Mouse (Mus musculus) CD4-positive, CD25-positive, alpha-beta regulatory T cell, adult 9 weeks (primary cell): ENCODE measurements around the gene Aaed1. TPM values are rescaled to one million over a fixed set of nuclear protein-coding genes. Genes with fewer than 3 reads are reported as not detected.

Experiments used
- polyA plus RNA-seq: library from polyadenylated mRNA; unstranded; fragments of 100-300 nt; shearing (Covaris generic); gene quantifications from one replicate; pipeline ENCODE4 v1.2.1, GENCODE M21; 2017

Gene Aaed1
- 5.5 TPM for polyA plus RNA-seq

DNA sequence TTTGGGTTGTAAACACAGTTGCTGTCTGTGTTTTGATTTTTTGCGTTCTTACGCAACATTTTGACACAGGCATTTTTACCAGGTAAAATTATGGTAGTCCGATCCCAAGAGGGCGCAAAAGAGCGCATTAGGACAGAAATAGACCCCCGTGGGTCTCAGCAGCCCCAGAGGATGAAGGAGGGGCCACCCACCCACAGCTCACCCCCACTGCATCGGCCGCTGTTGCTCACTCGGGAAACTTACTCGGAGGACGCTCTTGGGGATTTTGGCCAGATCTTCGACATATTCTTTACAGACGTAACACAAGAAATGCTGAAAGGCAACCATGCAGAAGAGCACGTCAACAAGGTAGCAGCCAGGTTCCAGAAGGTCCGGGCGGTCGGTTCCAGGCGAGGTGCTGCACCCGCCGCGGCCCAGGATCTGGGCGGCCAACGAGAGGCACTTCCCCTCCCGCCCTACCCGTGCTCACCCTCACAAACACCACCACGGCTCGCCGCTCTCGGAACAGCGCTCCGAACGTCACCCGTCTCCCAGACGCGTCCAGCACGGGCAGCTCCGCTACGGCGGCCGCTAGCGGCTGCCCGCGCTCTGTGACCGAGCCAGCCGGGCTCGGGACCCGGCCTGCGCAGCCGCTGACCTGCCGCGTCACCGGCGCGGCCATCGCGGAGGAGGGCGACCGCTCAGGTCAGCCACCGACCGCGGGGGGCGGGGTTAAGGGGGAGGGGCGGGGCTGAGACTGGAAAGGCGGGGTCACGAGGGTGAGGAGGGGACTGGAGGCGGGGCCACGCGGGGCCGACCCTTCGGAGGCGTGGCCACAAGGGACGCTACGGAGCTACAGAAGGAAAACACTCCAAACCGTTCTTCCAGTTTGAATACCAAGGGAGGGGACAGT, at the start of gene Aaed1:
Aaed1 (minus strand) TSS at position 687 of the 892 bp plus-strand sequence.

DNA sequence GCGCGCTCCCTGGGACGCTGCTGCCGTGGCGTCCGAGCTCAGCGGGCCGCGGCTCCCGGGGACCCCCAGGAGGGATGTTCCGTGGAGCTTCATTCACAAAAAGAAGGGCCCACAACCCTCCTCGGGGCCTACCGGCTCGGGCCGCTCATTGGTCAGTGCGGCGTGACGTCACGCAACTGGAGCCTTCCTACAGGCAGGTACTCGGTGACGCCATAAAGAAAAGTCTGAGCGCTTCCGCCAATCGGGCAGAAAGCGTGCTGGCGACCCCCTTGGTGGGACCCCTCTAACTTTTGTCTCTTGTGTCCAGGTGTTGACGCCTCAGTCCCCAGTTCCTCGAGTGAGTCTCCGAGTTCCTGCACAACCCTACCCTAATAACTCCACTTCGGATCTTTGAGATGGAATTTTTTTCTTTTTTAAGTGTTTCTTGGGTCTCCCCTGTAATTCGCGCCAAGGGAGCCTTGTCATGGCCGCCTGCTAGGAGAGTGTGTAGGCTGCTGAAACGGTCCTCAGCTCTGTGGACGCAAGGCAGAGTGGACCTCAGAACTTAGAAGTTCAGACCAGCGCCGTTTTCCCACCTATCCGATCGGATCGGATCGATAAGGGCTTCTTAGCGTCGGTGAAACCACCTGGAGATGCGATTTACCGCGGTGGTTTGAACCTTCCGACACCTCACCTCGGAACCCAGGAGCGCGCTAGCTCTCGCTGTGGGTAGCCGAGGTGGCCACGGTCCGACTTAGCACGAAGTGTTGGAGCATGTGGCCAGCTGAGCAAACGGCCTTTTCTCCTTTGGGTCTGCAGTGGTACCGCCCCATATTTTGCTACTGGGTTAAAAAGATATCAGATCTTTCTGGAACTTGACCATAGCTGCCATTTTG, 37.4 kb downstream of the Aaed1 start, which contains the start of gene Cdc14b:
Cdc14b (minus strand) TSS at position 412 of the 875 bp plus-strand sequence.

Other genes with a start within 250 kb of the Aaed1 start
- not detected for gene Hsd17b3, start 223.5 kb downstream of the Aaed1 start, polyA plus RNA-seq
- 35.4 TPM for gene Slc35d2, start 183.3 kb downstream of the Aaed1 start, polyA plus RNA-seq
- gene Zfp367, start 159.5 kb downstream of the Aaed1 start, polyA plus RNA-seq: 7.8 TPM
- gene Habp4, start 150.9 kb downstream of the Aaed1 start, polyA plus RNA-seq: 2.0 TPM
- gene Cdc14b, start 37.4 kb downstream of the Aaed1 start, polyA plus RNA-seq: 11.4 TPM
- gene Ctsl, start 58.2 kb upstream of the Aaed1 start, polyA plus RNA-seq: 20.4 TPM
- 8.9 TPM for gene Cdk20, start 119.6 kb upstream of the Aaed1 start, polyA plus RNA-seq
- not detected for gene Fam240b, start 185.1 kb upstream of the Aaed1 start, polyA plus RNA-seq